Mouse (Mus musculus) limb, embryonic 15.5 days (tissue): ENCODE data around the gene Etl4. TPM values are rescaled to one million over a fixed set of nuclear protein-coding genes. Genes with fewer than 3 reads are reported as not detected.

ENCODE experiments used
- ATAC-seq: fragments of 200-750 bp; cut with Nextera tagmentation; 2 replicates; pipeline ENCODE4 v1.8.0; 2017; ENCODE audit warnings: low read depth, moderate TSS enrichment; ENCODE audit not compliant: insufficient number of reproducible peaks, low FRiP score, low TSS enrichment
- H3K27ac ChIP-seq: fragments of 300-500 bp; sonication (generic); 2 replicates; pipeline ENCODE4 v1.5.1; 2015; ENCODE audit warnings: moderate library complexity, mild to moderate bottlenecking, inconsistent platforms
- H3K27me3 ChIP-seq: fragments of 300-500 bp; sonication (generic); 2 replicates; pipeline ENCODE4 v1.6.1; 2015; ENCODE audit warnings: inconsistent platforms
- H3K36me3 ChIP-seq: fragments of 300-500 bp; sonication (generic); 2 replicates; pipeline ENCODE4 v1.6.1; 2015; ENCODE audit warnings: inconsistent platforms
- H3K4me1 ChIP-seq: fragments of 300-500 bp; sonication (generic); 2 replicates; pipeline ENCODE4 v1.6.1; 2015; ENCODE audit warnings: inconsistent platforms
- H3K4me2 ChIP-seq: fragments of 300-500 bp; sonication (generic); 2 replicates; pipeline ENCODE4 v1.6.1; 2015; ENCODE audit warnings: mild to moderate bottlenecking, inconsistent platforms
- H3K4me3 ChIP-seq: fragments of 300-500 bp; sonication (generic); 2 replicates; pipeline ENCODE4 v1.5.1; 2015; ENCODE audit warnings: mild to moderate bottlenecking, inconsistent platforms
- H3K9ac ChIP-seq: fragments of 300-500 bp; sonication (generic); 2 replicates; pipeline ENCODE4 v1.6.1; 2015; ENCODE audit warnings: inconsistent platforms
- H3K9me3 ChIP-seq: fragments of 300-500 bp; sonication (generic); 2 replicates; pipeline ENCODE4 v1.6.1; 2016; ENCODE audit warnings: inconsistent platforms
- WGBS: fragments of 180-500 bp; shearing (Covaris S2); methylation state at CpG from one replicate; pipeline ENCODE4 v1.1.7; 2015; 5-methylcytosine and 5-hydroxymethylcytosine counted together
- polyA plus RNA-seq: library from polyadenylated mRNA; unstranded; fragments of >200 nt; fragmentation: Nextera tagmentation; extraction: Ambion mirVana; gene quantifications from 2 replicates; pipeline ENCODE4 v1.2.1, GENCODE M21; 2015

Gene Etl4
- polyA plus RNA-seq, 1 experiment from 2014 or later: 33.5 TPM

- Histone ChIP-seq H3K4me3 (no peak overlapping the region), H3K9me3 (no peaks in the 10 kb centered on the region), H3K36me3 (no peaks in the 10 kb centered on the region), H3K4me1 (0 out of 2 replicates have a peak, but pooled peaks cover 12% of the 10 kb centered on the region), H3K27me3 (no peaks in the 10 kb centered on the region), H3K9ac (no peak overlapping the region), H3K4me2 (no peak overlapping the region), H3K27ac (no peak overlapping the region)
- no peak for ATAC-seq
- 76% methylated on average over 3 of the region's 3 CpGs for WGBS
Measured at GRCm38 (mm10) chr2:20721098-20721497, 811.5 kb downstream of the Etl4 start.

DNA sequence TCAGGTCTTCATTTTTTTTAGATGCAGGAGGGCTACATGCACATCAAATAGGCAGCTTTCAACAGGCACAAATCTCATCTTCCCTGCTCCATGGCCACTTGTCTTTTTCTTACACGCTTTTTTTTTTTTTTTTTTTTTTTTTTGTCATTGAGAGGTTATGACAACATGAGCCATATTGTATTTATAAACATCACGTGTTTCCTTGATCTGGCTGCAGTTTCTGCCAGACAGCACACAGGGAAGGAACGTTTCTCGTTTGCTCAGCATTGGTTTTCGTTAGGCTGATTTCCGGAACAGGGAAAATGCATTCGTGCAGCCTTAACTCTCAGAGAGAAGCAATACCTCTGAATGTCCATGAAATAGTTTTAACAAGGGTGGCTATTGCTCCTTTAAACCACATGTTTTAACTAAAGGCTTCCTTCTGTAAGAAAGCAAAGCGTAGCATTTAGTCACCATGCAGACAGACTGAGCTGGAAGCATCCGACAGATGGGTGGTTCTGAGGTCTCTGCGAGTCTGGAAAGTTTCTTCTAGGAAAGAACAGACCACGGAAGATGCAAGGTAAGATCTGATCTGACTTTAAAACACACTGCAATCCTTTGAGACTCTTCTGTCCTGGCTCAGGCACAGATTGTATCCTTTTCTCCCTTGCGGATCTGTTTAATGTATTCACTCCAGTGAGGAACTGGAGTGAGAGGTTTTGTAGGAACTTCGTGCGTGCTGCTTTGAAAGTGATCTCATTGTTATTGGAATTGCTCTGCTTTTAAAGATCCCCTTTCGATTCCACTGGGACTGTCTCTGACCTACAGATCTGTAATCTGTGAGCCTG, 812.8 kb downstream of the Etl4 start:
- H3K27ac ChIP-seq: peak overlapping the region; percentile 75
- H3K9ac ChIP-seq: no peak overlapping the region
- no peaks in the 10 kb centered on the region for H3K9me3 ChIP-seq
- no peaks in the 10 kb centered on the region for H3K27me3 ChIP-seq
- WGBS: 24% methylated on average over 15 of the region's 15 CpGs
- H3K4me3 ChIP-seq: peak overlapping the region; percentile 21
- H3K4me1 ChIP-seq: 0 out of 2 replicates have a peak, but pooled peaks cover 12% of the 10 kb centered on the region
- no peak for ATAC-seq
- H3K36me3 ChIP-seq: no peaks in the 10 kb centered on the region
- peak overlapping the region; percentile 34 for H3K4me2 ChIP-seq

GRCm38 (mm10) chr2:20723990-20724745, 814.6 kb downstream of the Etl4 start:
- no peak overlapping the region for H3K4me3 ChIP-seq

DNA sequence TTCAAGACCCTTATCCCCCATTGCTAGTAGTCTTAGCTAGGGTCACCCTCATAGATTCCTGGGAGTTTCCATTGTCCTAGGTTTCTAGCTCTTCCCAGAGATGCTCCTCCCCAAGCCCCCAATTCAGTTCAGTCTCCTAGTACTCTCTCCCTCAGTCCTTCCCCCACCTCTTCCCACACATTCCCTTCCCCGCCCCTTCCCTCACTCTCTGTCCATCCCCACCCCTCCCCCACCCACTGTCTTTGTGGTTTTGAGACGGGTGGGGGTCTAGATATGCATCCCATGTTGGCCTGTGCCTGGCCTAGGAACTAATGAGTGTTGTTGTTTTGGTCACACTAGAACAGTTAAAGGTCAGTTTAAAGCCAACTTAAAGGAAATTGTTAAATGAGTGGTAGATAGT, 817.4 kb downstream of the Etl4 start:
- Histone ChIP-seq H3K4me1 (0 out of 2 replicates have a peak, but pooled peaks cover 10% of the 10 kb centered on the region), H3K4me2 (no peak overlapping the region), H3K9ac (no peak overlapping the region), H3K27me3 (no peaks in the 10 kb centered on the region), H3K4me3 (no peak overlapping the region), H3K27ac (no peak overlapping the region), H3K9me3 (no peaks in the 10 kb centered on the region), H3K36me3 (no peaks in the 10 kb centered on the region)
- 76% methylated on average over 2 of the region's 2 CpGs for WGBS
- ATAC-seq: no peak

More at GRCm38 (mm10) chr2:20723990-20724745, 814.6 kb downstream of the Etl4 start:
- 33% methylated on average over 2 of the region's 2 CpGs for WGBS
- Histone ChIP-seq H3K4me1 (0 out of 2 replicates have a peak, but pooled peaks cover 10% of the 10 kb centered on the region), H3K36me3 (no peaks in the 10 kb centered on the region), H3K27me3 (no peaks in the 10 kb centered on the region), H3K27ac (no peak overlapping the region), H3K4me2 (no peak overlapping the region), H3K9me3 (no peaks in the 10 kb centered on the region), H3K9ac (no peak overlapping the region)
- ATAC-seq: no peak

DNA sequence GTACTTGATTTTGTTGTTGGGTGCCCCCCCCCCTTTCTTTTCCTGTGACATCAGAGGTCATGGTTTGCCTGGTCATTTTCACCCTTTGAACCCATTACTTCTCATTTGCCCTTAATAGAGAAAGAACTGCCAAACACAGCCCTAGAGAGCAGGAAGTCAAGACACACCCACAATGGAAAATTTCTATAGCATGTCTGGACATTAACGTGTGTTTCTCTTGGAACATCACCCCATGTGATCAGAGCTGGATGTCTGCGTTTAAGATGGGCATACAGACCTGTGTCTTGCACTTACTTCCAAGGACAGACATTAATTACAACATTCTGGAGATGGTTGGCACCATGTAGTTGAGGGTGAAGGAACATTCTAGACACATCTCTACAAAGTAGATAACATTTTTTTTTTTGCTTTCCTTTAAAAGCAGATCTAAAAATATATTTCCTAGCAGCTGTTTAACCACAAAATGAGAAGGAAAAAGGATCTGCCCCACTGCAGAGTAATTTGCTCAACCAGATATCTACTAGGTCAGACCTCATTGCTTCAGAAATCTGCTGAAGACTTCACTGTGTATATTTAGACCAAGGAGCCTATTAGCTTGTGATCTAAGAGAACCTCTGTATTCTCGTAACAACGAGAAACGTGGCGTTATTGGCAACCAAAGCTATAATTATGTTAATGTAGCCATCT, 818.3 kb downstream of the Etl4 start:
- WGBS: 65% methylated on average over 6 of the region's 6 CpGs
- H3K9ac ChIP-seq: no peak overlapping the region
- H3K4me3 ChIP-seq: no peak overlapping the region
- no peak for ATAC-seq
- no peak overlapping the region for H3K4me2 ChIP-seq
- H3K4me1 ChIP-seq: 0 out of 2 replicates have a peak, but pooled peaks cover 4% of the 10 kb centered on the region
- no peaks in the 10 kb centered on the region for H3K9me3 ChIP-seq
- no peaks in the 10 kb centered on the region for H3K27me3 ChIP-seq
- no peaks in the 10 kb centered on the region for H3K36me3 ChIP-seq
- H3K27ac ChIP-seq: no peak overlapping the region

DNA sequence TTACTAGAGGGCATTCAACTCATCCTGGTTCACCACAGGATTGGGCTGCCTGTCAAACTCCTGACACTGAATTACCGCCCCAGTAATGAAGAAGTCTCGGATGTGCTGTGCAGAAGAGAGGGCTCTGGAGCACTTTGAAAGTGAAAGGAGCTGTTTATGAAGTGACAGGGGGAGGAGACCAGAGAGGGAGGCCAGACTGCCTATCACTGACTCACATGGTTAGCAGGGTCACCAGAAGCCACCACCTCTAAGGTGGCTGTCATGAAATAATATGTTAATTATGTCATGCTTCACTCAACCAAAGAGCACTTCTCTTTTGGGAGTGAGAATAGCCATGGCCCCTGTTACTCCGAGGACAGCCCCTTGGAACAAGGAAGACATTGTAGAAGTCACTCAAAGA, 825.9 kb downstream of the Etl4 start:
- ATAC-seq: no peak
- Histone ChIP-seq H3K27ac (no peak overlapping the region), H3K27me3 (no peaks in the 10 kb centered on the region), H3K4me2 (no peak overlapping the region), H3K9me3 (no peaks in the 10 kb centered on the region), H3K4me3 (no peak overlapping the region), H3K4me1 (0 out of 2 replicates have a peak, but pooled peaks cover 9% of the 10 kb centered on the region), H3K36me3 (no peaks in the 10 kb centered on the region), H3K9ac (no peak overlapping the region)
- WGBS: 70% methylated on average over 3 of the region's 3 CpGs

- no peak overlapping the region for H3K27ac ChIP-seq
- no peaks in the 10 kb centered on the region for H3K36me3 ChIP-seq
- H3K4me2 ChIP-seq: no peak overlapping the region
- 58% methylated on average over 7 of the region's 7 CpGs for WGBS
- H3K27me3 ChIP-seq: no peaks in the 10 kb centered on the region
- no peaks in the 10 kb centered on the region for H3K9me3 ChIP-seq
- no peak overlapping the region for H3K9ac ChIP-seq
- ATAC-seq: no peak
- H3K4me1 ChIP-seq: 0 out of 2 replicates have a peak, but pooled peaks cover 9% of the 10 kb centered on the region
- H3K4me3 ChIP-seq: no peak overlapping the region
Measured at GRCm38 (mm10) chr2:20736324-20737015, 826.9 kb downstream of the Etl4 start.

DNA sequence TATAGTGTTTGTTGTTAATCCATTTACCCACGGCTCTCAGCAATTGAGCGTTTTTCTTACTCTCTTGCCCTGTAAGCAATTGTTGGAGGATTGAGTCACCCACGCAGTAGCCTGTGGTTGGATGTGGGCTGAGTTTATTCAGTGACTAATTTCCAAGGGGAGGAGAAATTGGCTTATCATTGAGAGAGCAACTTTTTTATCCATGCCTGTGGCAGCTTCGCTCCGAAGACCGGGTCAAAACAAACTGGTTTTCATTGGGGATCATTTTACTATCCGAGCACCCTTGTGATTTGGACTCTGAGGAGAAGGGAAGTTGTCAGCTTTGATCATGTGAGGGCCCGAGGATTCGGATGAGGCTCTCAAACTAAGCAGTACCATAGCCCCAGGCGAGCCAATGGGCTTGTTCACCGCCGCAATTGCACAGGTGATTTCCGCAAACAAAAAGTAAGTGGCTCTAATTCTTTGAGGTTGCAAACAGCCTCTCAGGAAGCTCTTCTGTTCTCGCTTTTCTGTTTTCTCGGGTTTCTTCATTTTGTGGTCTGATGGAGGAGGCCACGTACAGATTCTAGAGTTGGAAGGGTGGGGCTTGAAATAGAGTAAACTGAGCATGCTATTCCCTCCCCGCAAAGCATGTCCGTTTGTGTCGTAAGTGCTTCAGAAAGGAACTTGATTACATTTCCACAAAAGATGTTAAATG, 827.7 kb downstream of the Etl4 start:
- H3K4me1 ChIP-seq: 0 out of 2 replicates have a peak, but pooled peaks cover 9% of the 10 kb centered on the region
- ATAC-seq: no peak
- no peak overlapping the region for H3K27ac ChIP-seq
- H3K9me3 ChIP-seq: no peaks in the 10 kb centered on the region
- H3K36me3 ChIP-seq: no peaks in the 10 kb centered on the region
- H3K27me3 ChIP-seq: no peaks in the 10 kb centered on the region
- 59% methylated on average over 19 of the region's 19 CpGs for WGBS
- H3K4me2 ChIP-seq: no peak overlapping the region
- H3K4me3 ChIP-seq: no peak overlapping the region
- H3K9ac ChIP-seq: no peak overlapping the region

- H3K4me3 ChIP-seq: no peak overlapping the region
- ATAC-seq: no peak
- H3K27me3 ChIP-seq: no peaks in the 10 kb centered on the region
- 60% methylated on average over 4 of the region's 4 CpGs for WGBS
- H3K9me3 ChIP-seq: no peaks in the 10 kb centered on the region
- no peak overlapping the region for H3K9ac ChIP-seq
- H3K36me3 ChIP-seq: no peaks in the 10 kb centered on the region
- H3K4me1 ChIP-seq: 0 out of 2 replicates have a peak, but pooled peaks cover 9% of the 10 kb centered on the region
- no peak overlapping the region for H3K27ac ChIP-seq
- H3K4me2 ChIP-seq: no peak overlapping the region
Measured at GRCm38 (mm10) chr2:20737837-20738236, 828.3 kb downstream of the Etl4 start.

DNA sequence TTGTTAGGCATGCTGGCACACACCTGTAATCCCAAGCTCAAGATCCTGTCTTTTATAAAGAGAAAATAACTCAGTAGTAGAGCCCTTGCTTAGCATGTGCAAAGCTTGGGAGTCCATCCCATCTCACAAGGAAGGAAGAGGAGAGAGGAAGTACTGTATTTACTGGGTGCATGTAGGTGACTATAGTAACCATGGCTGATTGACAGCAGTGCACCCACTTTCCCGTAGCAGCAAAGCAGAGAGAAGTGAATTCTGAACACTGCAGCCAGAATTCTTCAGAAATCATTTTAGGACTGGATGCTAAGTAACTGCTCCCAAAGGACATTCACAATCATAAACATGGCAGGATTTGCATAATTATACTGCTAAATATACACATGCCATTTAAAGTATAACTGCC, 838.1 kb downstream of the Etl4 start:
- Histone ChIP-seq H3K9me3 (no peaks in the 10 kb centered on the region), H3K9ac (no peak overlapping the region), H3K36me3 (no peaks in the 10 kb centered on the region), H3K27ac (no peak overlapping the region), H3K4me3 (no peak overlapping the region), H3K4me1 (no peaks in the 10 kb centered on the region), H3K27me3 (no peaks in the 10 kb centered on the region), H3K4me2 (no peak overlapping the region)
- ATAC-seq: no peak
- 64% methylated on average over 1 of the region's 1 CpGs for WGBS

- 70% methylated on average over 1 of the region's 1 CpGs for WGBS
- Histone ChIP-seq H3K27me3 (no peaks in the 10 kb centered on the region), H3K9ac (no peak overlapping the region), H3K27ac (no peak overlapping the region), H3K9me3 (no peaks in the 10 kb centered on the region), H3K4me2 (no peak overlapping the region), H3K36me3 (no peaks in the 10 kb centered on the region), H3K4me3 (no peak overlapping the region), H3K4me1 (0 out of 2 replicates have a peak, but pooled peaks cover 4% of the 10 kb centered on the region)
- no peak for ATAC-seq
Measured at GRCm38 (mm10) chr2:20748481-20748880, 838.9 kb downstream of the Etl4 start.
